Mouse (Mus musculus): ENCODE results near the gene Agpat1. TPM values are rescaled to one million over a fixed set of nuclear protein-coding genes. Genes with fewer than 3 reads are reported as not detected.

Gene Agpat1
- polyA plus RNA-seq, 1 experiment from 2014 or later, result 35.7 TPM

GRCm38 (mm10) chr17:34599891-34600290, 4.2 kb upstream of the Agpat1 start:
- WGBS, result 74% methylated on average over 9 of the region's 9 CpGs
- Histone ChIP-seq H3K27ac (ENCODE audit: low read length) (peak overlapping the region; percentile 88; the same call in 1 of the 2 replicates), H3K36me3 (ENCODE audit: insufficient read depth, low read length) (0 out of 2 replicates have a peak, but pooled peaks cover 5% of the 10 kb centered on the region), H3K4me3 (ENCODE audit: low read depth, low read length) (peak overlapping the region; percentile 40), H3K9ac (replicated peaks; ENCODE audit: low read depth) (peak overlapping the region; percentile 56), H3K4me1 (ENCODE audit: insufficient read depth, low read depth, low read length) (peaks cover 21% of the 10 kb centered on the region), H3K27me3 (replicated peaks; ENCODE audit: insufficient read depth, low read length) (no peaks in the 10 kb centered on the region), H3K9me3 (ENCODE audit: low read length) (no peaks in the 10 kb centered on the region), H3K4me2 (replicated peaks; ENCODE audit: low read depth, low read length) (peak overlapping the region; percentile 54)
- TF ChIP-seq EP300 (IDR thresholded peaks at IDR 0.05), result no peak
- no peak for TF ChIP-seq CTCF (IDR thresholded peaks at IDR 0.05)
- no peak for DNase-seq (ENCODE audit: low spot score)
- no peak for ATAC-seq

- H3K27ac ChIP-seq (ENCODE audit: low read length), result peak overlapping the region; percentile 66
- H3K9ac ChIP-seq (replicated peaks; ENCODE audit: low read depth), result no peak overlapping the region
- peaks cover 20% of the 10 kb centered on the region for H3K4me1 ChIP-seq (ENCODE audit: insufficient read depth, low read depth, low read length)
- H3K4me2 ChIP-seq (replicated peaks; ENCODE audit: low read depth, low read length), result peak overlapping the region; percentile 30; the same call in 1 of the 2 replicates
- H3K4me3 ChIP-seq (ENCODE audit: low read depth, low read length), result no peak overlapping the region
- TF ChIP-seq CTCF (IDR thresholded peaks at IDR 0.05) (no peak), EP300 (IDR thresholded peaks at IDR 0.05) (no peak; the same call in 1 of the 2 replicates)
- ATAC-seq (no peak), DNase-seq (ENCODE audit: low spot score) (no peak)
- no peaks in the 10 kb centered on the region for H3K36me3 ChIP-seq (ENCODE audit: insufficient read depth, low read length)
- WGBS, result 57% methylated on average over 12 of the region's 12 CpGs
- no peaks in the 10 kb centered on the region for H3K27me3 ChIP-seq (replicated peaks; ENCODE audit: insufficient read depth, low read length)
- H3K9me3 ChIP-seq (ENCODE audit: low read length), result no peaks in the 10 kb centered on the region
Measured at GRCm38 (mm10) chr17:34601796-34602195, 2.3 kb upstream of the Agpat1 start.

GRCm38 (mm10) chr17:34603375-34604060, 544 bp upstream of the Agpat1 start, which contains the start of gene Rnf5:
Gene Rnf5, minus strand, starts transcription at chr17:34603690.
- no peaks in the 10 kb centered on the region for H3K9me3 ChIP-seq (ENCODE audit: low read length)
- H3K4me2 ChIP-seq (replicated peaks; ENCODE audit: low read depth, low read length), result peak within 1 kb of the TSS; percentile 96
- ATAC-seq (peak; percentile 91), DNase-seq (ENCODE audit: low spot score) (peak; percentile 100)
- peak within 1 kb of the TSS; percentile 46 for H3K9ac ChIP-seq (replicated peaks; ENCODE audit: low read depth)
- no peaks in the 10 kb centered on the region for H3K27me3 ChIP-seq (replicated peaks; ENCODE audit: insufficient read depth, low read length)
- peak within 1 kb of the TSS; percentile 96 for H3K27ac ChIP-seq (ENCODE audit: low read length)
- no peak for TF ChIP-seq CTCF (IDR thresholded peaks at IDR 0.05)
- TF ChIP-seq EP300 (IDR thresholded peaks at IDR 0.05), result peak; percentile 94
- under 1% methylated on average over 30 of the region's 30 CpGs for WGBS
- no peaks in the 10 kb centered on the region for H3K36me3 ChIP-seq (ENCODE audit: insufficient read depth, low read length)
- peaks cover 18% of the 10 kb centered on the region for H3K4me1 ChIP-seq (ENCODE audit: insufficient read depth, low read depth, low read length)
- H3K4me3 ChIP-seq (ENCODE audit: low read depth, low read length), result peak within 1 kb of the TSS; percentile 55

GRCm38 (mm10) chr17:34604511-34605237, 612 bp downstream of the Agpat1 start:
- Histone ChIP-seq H3K4me2 (replicated peaks; ENCODE audit: low read depth, low read length) (peak overlapping the region; percentile 96), H3K9ac (replicated peaks; ENCODE audit: low read depth) (peak overlapping the region; percentile 36), H3K36me3 (ENCODE audit: insufficient read depth, low read length) (no peaks in the 10 kb centered on the region), H3K27me3 (replicated peaks; ENCODE audit: insufficient read depth, low read length) (no peaks in the 10 kb centered on the region), H3K4me1 (ENCODE audit: insufficient read depth, low read depth, low read length) (peaks cover 21% of the 10 kb centered on the region), H3K4me3 (ENCODE audit: low read depth, low read length) (peak overlapping the region; percentile 81), H3K27ac (ENCODE audit: low read length) (peak overlapping the region; percentile 96), H3K9me3 (ENCODE audit: low read length) (no peaks in the 10 kb centered on the region)
- 13% methylated on average over 24 of the region's 24 CpGs for WGBS
- peak; percentile 89 for DNase-seq (ENCODE audit: low spot score)
- no peak for TF ChIP-seq CTCF (IDR thresholded peaks at IDR 0.05)
- TF ChIP-seq EP300 (IDR thresholded peaks at IDR 0.05), result 0 out of 2 replicates have a peak, but pooled peaks have one; percentile 1
- ATAC-seq, result peak; percentile 1; the same call in 1 of the 2 replicates

GRCm38 (mm10) chr17:34605609-34606008, 1.5 kb downstream of the Agpat1 start:
- DNase-seq (ENCODE audit: low spot score) (peak; percentile 97), ATAC-seq (peak; percentile 33)
- H3K27me3 ChIP-seq (replicated peaks; ENCODE audit: insufficient read depth, low read length), result no peaks in the 10 kb centered on the region
- 3% methylated on average over 20 of the region's 30 CpGs for WGBS
- peaks cover 21% of the 10 kb centered on the region for H3K4me1 ChIP-seq (ENCODE audit: insufficient read depth, low read depth, low read length)
- H3K4me2 ChIP-seq (replicated peaks; ENCODE audit: low read depth, low read length), result peak overlapping the region; percentile 96
- H3K4me3 ChIP-seq (ENCODE audit: low read depth, low read length), result peak overlapping the region; percentile 81
- peak overlapping the region; percentile 74 for H3K9ac ChIP-seq (replicated peaks; ENCODE audit: low read depth)
- TF ChIP-seq EP300 (IDR thresholded peaks at IDR 0.05), result no peak
- TF ChIP-seq CTCF (IDR thresholded peaks at IDR 0.05), result no peak
- H3K36me3 ChIP-seq (ENCODE audit: insufficient read depth, low read length), result no peaks in the 10 kb centered on the region
- H3K9me3 ChIP-seq (ENCODE audit: low read length), result no peaks in the 10 kb centered on the region
- peak overlapping the region; percentile 96 for H3K27ac ChIP-seq (ENCODE audit: low read length)
